Mouse (Mus musculus): ENCODE measurements around the gene Nek7. TPM values are rescaled to one million over a fixed set of nuclear protein-coding genes. Genes with fewer than 3 reads are reported as not detected.

Nek7 gene
- polyA plus RNA-seq, 1 experiment from 2014 or later = 13.6 TPM

DNA sequence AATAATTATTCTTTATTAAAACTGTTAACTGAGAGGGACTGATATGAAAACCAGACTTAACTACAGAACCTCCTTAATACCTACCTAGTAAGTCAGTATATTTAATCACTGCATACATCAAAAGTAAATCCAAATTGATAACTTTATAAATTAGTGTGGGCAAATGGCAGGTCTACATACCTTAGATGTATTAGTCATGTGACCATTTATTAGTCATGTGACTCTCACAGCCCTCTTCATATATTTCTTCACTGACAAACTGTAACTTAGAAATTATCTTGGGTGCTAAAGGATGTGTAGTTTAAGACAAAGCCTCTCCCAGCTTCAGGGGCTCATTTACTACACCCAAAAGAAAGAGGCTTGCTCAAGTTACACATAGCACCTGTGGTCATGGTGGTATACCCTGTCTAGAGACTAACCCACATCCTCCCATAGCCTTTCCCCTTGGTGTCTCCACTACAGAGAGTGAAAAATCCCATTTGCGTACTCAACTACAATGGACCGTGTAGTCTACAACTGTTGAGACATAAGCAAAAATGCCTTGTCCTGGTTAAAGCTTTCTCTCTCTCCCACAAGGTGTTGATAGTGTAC is 35.4 kb downstream of the Nek7 start:
- Histone ChIP-seq H3K4me1 (ENCODE audit: control insufficient read depth, insufficient read depth, low read length) (peaks cover 3% of the 10 kb centered on the region; the same call in 1 of the 2 replicates), H3K4me3 (ENCODE audit: low read depth, low read length) (no peak overlapping the region), H3K9me3 (replicated peaks; ENCODE audit: control insufficient read depth, low read length) (no peaks in the 10 kb centered on the region), H3K4me2 (ENCODE audit: low read length) (no peak overlapping the region), H3K27me3 (replicated peaks; ENCODE audit: control insufficient read depth, insufficient read depth, low read length) (no peaks in the 10 kb centered on the region), H3K27ac (ENCODE audit: low read depth, low read length) (no peak overlapping the region), H3K36me3 (ENCODE audit: control insufficient read depth, insufficient read depth, low read length) (no peaks in the 10 kb centered on the region), H3K9ac (ENCODE audit: low read length) (no peak overlapping the region)
- DNase-seq (ENCODE audit: low spot score) (no peak), ATAC-seq (no peak)
- WGBS = 97% methylated on average over 2 of the region's 2 CpGs

DNA sequence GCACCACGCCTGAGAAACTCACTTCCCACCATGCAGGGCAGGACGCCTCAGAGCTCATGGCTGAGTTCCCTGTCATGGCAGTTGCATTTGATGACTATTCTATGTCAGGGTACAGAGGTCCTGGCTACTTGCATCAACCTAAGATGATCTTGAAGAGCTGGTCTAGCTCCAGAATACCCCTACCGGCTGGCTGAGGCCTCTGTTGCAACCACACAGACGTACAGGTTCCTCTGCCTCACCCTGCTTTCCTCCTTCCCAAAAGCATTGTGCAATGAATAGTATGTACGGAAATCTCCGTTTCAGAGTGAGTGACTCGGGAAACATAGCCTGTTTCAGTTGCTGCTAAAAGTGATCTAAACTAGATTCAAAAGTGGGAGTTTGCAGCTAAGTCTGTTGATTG is 37.7 kb downstream of the Nek7 start:
- H3K4me2 ChIP-seq (ENCODE audit: low read length) = no peak overlapping the region
- no peak overlapping the region for H3K4me3 ChIP-seq (ENCODE audit: low read depth, low read length)
- DNase-seq (ENCODE audit: low spot score) (no peak), ATAC-seq (no peak)
- no peaks in the 10 kb centered on the region for H3K27me3 ChIP-seq (replicated peaks; ENCODE audit: control insufficient read depth, insufficient read depth, low read length)
- H3K9me3 ChIP-seq (replicated peaks; ENCODE audit: control insufficient read depth, low read length) = no peaks in the 10 kb centered on the region
- no peaks in the 10 kb centered on the region for H3K4me1 ChIP-seq (ENCODE audit: control insufficient read depth, insufficient read depth, low read length)
- H3K36me3 ChIP-seq (ENCODE audit: control insufficient read depth, insufficient read depth, low read length) = no peaks in the 10 kb centered on the region
- WGBS = 83% methylated on average over 7 of the region's 7 CpGs
- H3K9ac ChIP-seq (ENCODE audit: low read length) = no peak overlapping the region
- H3K27ac ChIP-seq (ENCODE audit: low read depth, low read length) = no peak overlapping the region

DNA sequence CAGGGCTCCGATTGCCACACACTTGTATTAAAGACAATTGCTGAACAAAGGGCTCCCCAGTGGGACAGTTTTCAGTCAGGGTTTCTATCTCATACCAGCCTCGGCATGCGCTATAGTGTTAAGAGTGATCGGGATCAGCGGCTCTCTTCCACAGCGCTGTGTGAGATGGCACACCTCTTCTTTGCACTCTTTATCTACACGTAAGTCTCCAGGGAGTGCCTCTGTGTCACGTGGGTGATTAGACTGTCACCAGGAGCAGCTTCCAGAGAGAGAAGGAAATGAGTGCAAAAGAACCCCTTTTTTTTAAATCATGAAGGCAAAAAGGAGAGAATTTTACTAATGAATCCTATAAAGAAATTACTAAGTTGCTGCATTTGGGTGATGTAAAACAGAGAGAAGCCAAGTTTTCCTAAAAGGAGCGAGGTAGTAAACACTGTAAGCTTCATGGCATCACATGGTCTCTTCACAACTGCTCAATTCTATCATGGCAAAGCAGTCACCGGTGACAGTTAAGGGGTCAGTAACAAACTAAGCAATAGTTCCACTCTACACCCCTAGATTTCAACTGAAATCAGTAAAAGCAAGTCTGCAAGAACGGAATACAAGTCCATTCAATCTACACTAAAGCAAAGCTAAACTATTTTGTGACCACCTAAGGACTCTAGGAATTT is 40.0 kb downstream of the Nek7 start:
- Histone ChIP-seq H3K9me3 (replicated peaks; ENCODE audit: control insufficient read depth, low read length) (no peaks in the 10 kb centered on the region), H3K27ac (ENCODE audit: low read depth, low read length) (no peak overlapping the region), H3K4me1 (ENCODE audit: control insufficient read depth, insufficient read depth, low read length) (no peaks in the 10 kb centered on the region), H3K36me3 (ENCODE audit: control insufficient read depth, insufficient read depth, low read length) (no peaks in the 10 kb centered on the region), H3K4me3 (ENCODE audit: low read depth, low read length) (no peak overlapping the region), H3K4me2 (ENCODE audit: low read length) (no peak overlapping the region), H3K9ac (ENCODE audit: low read length) (no peak overlapping the region), H3K27me3 (replicated peaks; ENCODE audit: control insufficient read depth, insufficient read depth, low read length) (no peaks in the 10 kb centered on the region)
- ATAC-seq (no peak), DNase-seq (ENCODE audit: low spot score) (no peak)
- 80% methylated on average over 11 of the region's 11 CpGs for WGBS

DNA sequence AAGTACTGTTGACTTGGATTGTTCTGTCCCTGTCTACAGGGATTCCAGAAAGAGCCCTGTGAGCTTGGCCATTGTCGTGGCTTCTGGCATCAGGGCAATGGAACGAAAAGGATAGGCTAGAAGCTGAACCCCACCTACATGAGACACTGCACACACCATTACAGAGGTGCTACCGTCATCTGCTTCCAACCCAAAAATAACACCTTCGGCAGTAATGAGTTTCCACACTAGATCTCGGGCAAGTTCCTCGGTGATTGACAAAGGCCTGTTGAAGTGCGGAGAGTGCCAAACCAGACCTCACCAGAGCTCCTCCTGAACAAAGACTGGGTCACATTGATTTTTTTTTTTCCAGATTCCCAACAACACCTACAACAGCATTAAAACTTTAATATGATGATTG is 40.7 kb downstream of the Nek7 start:
- H3K27ac ChIP-seq (ENCODE audit: low read depth, low read length) = no peak overlapping the region
- H3K4me1 ChIP-seq (ENCODE audit: control insufficient read depth, insufficient read depth, low read length) = no peaks in the 10 kb centered on the region
- no peak for DNase-seq (ENCODE audit: low spot score)
- no peak overlapping the region for H3K9ac ChIP-seq (ENCODE audit: low read length)
- no peak overlapping the region for H3K4me3 ChIP-seq (ENCODE audit: low read depth, low read length)
- no peaks in the 10 kb centered on the region for H3K36me3 ChIP-seq (ENCODE audit: control insufficient read depth, insufficient read depth, low read length)
- WGBS = 94% methylated on average over 7 of the region's 7 CpGs
- no peak for ATAC-seq
- no peak overlapping the region for H3K4me2 ChIP-seq (ENCODE audit: low read length)
- H3K9me3 ChIP-seq (replicated peaks; ENCODE audit: control insufficient read depth, low read length) = no peaks in the 10 kb centered on the region
- no peaks in the 10 kb centered on the region for H3K27me3 ChIP-seq (replicated peaks; ENCODE audit: control insufficient read depth, insufficient read depth, low read length)

DNA sequence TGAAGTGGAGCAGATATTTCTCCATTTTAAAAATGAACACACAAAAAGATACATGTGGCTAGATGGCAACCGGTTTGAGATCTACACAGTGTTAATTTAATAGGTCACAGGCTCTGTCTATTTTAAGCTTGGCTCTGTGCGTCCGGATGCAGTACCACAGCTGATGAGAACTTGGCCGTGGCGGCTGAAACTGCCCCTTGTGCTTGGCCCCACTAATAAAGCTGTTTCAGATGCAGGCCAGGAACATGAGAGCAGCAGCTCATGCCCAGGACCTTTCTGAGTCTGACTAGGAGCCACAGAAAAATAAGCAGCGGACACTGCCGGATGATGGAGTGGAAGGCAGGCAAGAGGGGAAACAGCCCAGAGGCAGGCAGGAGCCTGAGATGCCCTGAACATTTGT is 43.1 kb downstream of the Nek7 start:
- Histone ChIP-seq H3K4me3 (ENCODE audit: low read depth, low read length) (no peak overlapping the region), H3K9me3 (replicated peaks; ENCODE audit: control insufficient read depth, low read length) (no peaks in the 10 kb centered on the region), H3K4me2 (ENCODE audit: low read length) (no peak overlapping the region), H3K27me3 (replicated peaks; ENCODE audit: control insufficient read depth, insufficient read depth, low read length) (no peaks in the 10 kb centered on the region), H3K9ac (ENCODE audit: low read length) (no peak overlapping the region), H3K36me3 (ENCODE audit: control insufficient read depth, insufficient read depth, low read length) (no peaks in the 10 kb centered on the region), H3K27ac (ENCODE audit: low read depth, low read length) (no peak overlapping the region), H3K4me1 (ENCODE audit: control insufficient read depth, insufficient read depth, low read length) (peaks cover 4% of the 10 kb centered on the region)
- peak; percentile 15 for DNase-seq (ENCODE audit: low spot score)
- ATAC-seq = no peak
- 76% methylated on average over 7 of the region's 7 CpGs for WGBS

DNA sequence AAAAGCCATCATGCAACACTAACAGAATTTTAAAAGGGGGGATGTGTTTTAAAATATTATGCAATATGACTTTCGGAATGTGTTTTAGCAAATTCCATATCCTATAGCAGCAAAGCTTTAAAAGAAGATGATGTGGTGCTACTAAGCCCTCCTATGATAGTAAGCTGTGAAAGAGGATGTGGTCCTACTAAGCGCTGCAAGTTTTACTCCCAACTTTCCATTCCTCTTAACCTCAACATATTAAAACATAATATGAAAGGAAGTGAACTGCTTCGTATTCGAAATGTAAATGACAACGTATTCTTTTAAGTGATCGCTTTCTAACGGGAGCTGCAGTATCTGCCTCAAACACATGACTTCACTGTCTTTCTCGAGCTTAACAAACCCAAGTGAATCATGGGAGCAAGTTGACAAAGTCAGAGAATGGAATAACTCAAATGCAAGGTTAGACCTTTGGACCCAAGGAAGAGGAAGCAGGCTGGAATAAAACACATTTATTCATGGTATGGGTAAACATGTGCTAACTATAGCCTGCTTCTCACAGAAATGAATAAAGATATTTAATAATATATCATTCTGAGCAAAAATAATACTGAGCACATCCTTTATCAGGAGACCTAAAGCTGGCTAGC is 43.8 kb downstream of the Nek7 start:
- 93% methylated on average over 8 of the region's 8 CpGs for WGBS
- H3K4me3 ChIP-seq (ENCODE audit: low read depth, low read length) = no peak overlapping the region
- no peak for ATAC-seq
- H3K9ac ChIP-seq (ENCODE audit: low read length) = no peak overlapping the region
- H3K9me3 ChIP-seq (replicated peaks; ENCODE audit: control insufficient read depth, low read length) = no peaks in the 10 kb centered on the region
- no peak overlapping the region for H3K4me2 ChIP-seq (ENCODE audit: low read length)
- peaks cover 10% of the 10 kb centered on the region for H3K4me1 ChIP-seq (ENCODE audit: control insufficient read depth, insufficient read depth, low read length)
- H3K27me3 ChIP-seq (replicated peaks; ENCODE audit: control insufficient read depth, insufficient read depth, low read length) = no peaks in the 10 kb centered on the region
- no peak for DNase-seq (ENCODE audit: low spot score)
- no peak overlapping the region for H3K27ac ChIP-seq (ENCODE audit: low read depth, low read length)
- no peaks in the 10 kb centered on the region for H3K36me3 ChIP-seq (ENCODE audit: control insufficient read depth, insufficient read depth, low read length)

DNA sequence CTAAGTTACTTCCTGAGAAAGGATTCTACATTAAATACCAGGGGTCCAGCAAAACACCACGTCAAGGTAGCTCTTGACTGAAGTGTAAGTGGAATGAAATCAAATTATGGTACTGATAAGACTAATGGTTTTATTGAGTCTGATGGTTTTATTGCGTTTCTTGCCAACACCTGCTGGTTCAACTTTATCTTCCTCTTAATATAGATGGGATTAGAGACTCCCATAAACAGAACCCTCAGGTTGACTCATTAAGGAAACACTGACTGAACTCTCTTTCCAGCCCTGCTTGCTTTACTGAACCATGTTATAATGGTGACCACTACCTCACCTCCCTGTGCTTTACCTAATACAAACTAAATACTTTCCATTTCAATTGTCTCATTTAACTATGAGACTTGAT is 44.3 kb downstream of the Nek7 start:
- 85% methylated on average over 2 of the region's 2 CpGs for WGBS

DNA sequence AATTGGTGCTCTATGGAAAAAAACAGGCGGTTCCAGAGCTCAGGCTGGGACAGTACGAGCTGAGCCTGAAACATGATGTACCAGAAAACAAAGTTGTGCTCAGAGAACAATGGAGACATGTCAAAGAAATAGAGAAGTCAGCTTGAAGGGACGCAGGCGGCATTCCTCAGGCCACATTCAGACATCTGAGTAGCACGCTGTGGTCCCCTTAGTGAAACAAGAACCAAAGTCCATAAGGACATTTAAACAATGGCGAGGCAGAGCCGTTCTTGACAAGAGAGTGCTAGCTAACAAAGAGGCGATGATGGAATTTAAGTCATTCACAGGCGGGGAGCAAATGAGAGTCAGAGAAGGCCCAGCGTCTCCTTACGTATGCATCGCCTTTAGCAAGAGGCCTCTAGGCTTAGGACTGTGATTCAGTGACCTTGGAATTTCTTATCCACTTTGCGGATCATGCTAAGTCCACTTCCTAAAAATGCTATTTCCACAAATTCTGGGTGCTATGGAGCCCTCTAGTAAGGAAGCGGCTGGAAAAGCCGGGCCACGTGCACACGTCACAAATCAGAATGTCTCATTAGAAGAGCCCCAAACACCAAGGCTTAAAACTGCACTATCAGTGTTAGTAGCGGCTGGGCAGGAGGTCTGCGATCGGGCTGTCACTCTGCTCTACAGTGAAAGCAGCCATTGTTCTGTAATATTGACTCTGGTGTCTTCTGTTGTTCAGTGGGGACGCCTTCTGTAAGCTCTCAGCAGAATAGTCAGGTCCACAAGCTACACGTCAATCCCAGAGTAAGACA is 48.2 kb downstream of the Nek7 start:
- H3K9ac ChIP-seq (ENCODE audit: low read length) = no peak overlapping the region
- 30% methylated on average over 22 of the region's 22 CpGs for WGBS
- ATAC-seq = peak; percentile 63

More for the DNA sequence above, 44.3 kb downstream of the Nek7 start:
- Histone ChIP-seq H3K27ac (ENCODE audit: low read depth, low read length) (no peak overlapping the region), H3K4me3 (ENCODE audit: low read depth, low read length) (no peak overlapping the region), H3K4me2 (ENCODE audit: low read length) (no peak overlapping the region), H3K9ac (ENCODE audit: low read length) (no peak overlapping the region), H3K36me3 (ENCODE audit: control insufficient read depth, insufficient read depth, low read length) (no peaks in the 10 kb centered on the region), H3K9me3 (replicated peaks; ENCODE audit: control insufficient read depth, low read length) (no peaks in the 10 kb centered on the region), H3K27me3 (replicated peaks; ENCODE audit: control insufficient read depth, insufficient read depth, low read length) (no peaks in the 10 kb centered on the region), H3K4me1 (ENCODE audit: control insufficient read depth, insufficient read depth, low read length) (peaks cover 11% of the 10 kb centered on the region)
- no peak for DNase-seq (ENCODE audit: low spot score)
- ATAC-seq = no peak

More for the DNA sequence above, 48.2 kb downstream of the Nek7 start:
- H3K9me3 ChIP-seq (replicated peaks; ENCODE audit: control insufficient read depth, low read length) = no peaks in the 10 kb centered on the region
- H3K4me3 ChIP-seq (ENCODE audit: low read depth, low read length) = no peak overlapping the region
- H3K27me3 ChIP-seq (replicated peaks; ENCODE audit: control insufficient read depth, insufficient read depth, low read length) = no peaks in the 10 kb centered on the region
- peak; percentile 27 for DNase-seq (ENCODE audit: low spot score)
- H3K36me3 ChIP-seq (ENCODE audit: control insufficient read depth, insufficient read depth, low read length) = no peaks in the 10 kb centered on the region
- H3K4me2 ChIP-seq (ENCODE audit: low read length) = peak overlapping the region; percentile 19
- no peak overlapping the region for H3K27ac ChIP-seq (ENCODE audit: low read depth, low read length)
- H3K4me1 ChIP-seq (ENCODE audit: control insufficient read depth, insufficient read depth, low read length) = peaks cover 11% of the 10 kb centered on the region

Data from forebrain, embryonic 14.5 days (tissue).